Mouse (Mus musculus): ENCODE measurements at regions not wholly inside any gene's neighbourhood (a gene's known extent, or its start where the extent isn't known, plus 50 kb on each side); places are given as distances from the start of the nearest gene placed in this dataset.

- TF ChIP-seq CTCF (conservative IDR thresholded peaks at IDR 0.05; ENCODE audit: low read length) (no peak), NANOG (IDR thresholded peaks at IDR 0.05; ENCODE audit: borderline replicate concordance, low read length) (no peak), POU5F1 (IDR thresholded peaks at IDR 0.05; ENCODE audit: borderline replicate concordance, low read length) (no peak)
Observed at GRCm38 (mm10) chr13:107899600-107900229, 144.5 kb upstream of the Smim15 start.

Measured in E14TG2a.4 (cell line).